Mouse (Mus musculus): Measurements from ENCODE around the gene Lpar1. TPM values are rescaled to one million over a fixed set of nuclear protein-coding genes. Genes with fewer than 3 reads are reported as not detected.
A peak's percentile ranks its signal among the peaks of the same experiment; 100 is the strongest.

Gene Lpar1
- polyA plus RNA-seq, 1 experiment from 2014 or later = 24.2 TPM

DNA sequence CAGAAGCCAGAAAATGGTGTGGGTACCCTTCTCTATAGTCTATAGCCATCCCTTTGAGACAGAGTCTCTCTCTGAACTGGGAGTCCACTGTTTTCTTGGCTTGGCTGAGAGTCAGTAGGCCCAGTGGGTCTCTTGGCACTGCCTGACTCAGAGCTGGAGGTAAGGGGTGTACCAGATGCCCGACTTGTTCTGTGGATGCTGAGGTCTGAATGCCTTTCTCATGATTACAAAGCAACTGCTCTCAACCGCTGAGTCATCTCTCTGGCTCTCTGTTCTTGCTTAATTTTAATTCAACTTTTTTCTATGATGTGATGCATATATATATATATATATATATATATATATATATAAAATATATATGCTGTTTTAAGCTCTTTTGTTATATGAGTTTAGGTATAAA, 91.1 kb downstream of the Lpar1 start:
- no peak for DNase-seq (ENCODE audit: low spot score)

- no peak for DNase-seq (ENCODE audit: low spot score)
Measured at GRCm38 (mm10) chr4:58453334-58453733, 100.4 kb downstream of the Lpar1 start.

DNA sequence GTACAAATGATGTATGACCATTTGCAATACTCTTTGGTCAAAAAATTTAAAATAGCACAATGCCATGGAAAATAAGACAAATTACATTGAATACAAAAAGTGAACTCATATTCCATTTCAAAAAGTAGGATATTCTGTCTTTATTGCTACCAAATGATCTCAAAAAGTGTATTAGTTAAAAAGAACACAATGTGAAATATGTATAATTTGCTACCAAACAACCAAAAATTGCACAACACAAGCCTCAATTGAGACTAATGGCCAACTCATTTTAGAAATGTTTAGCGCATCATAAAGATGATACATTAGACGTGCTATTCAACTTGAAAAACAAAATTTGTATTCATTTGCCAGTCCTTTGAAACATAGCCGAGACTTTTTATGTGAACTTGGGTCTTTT, 104.9 kb downstream of the Lpar1 start:
- DNase-seq (ENCODE audit: low spot score) = no peak

DNA sequence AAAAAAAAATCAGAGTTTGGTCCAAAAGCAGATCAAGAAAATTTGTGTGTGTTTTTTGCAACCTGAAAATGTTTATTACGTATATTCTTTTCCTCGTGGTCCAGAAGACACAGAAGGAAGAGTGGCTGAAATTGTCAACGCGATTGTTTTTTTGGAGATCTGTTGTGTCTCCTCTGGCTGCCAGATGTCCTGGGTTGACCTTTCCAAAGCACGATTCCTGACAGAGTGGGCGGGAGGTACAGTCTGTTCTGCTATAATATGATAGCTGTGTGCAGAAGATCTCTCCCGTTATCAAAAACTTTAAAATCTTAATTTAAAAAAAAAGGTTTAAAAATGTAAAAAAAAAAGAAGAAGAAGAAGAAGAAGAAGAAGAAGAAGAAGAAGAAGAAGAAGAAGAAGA, 105.9 kb downstream of the Lpar1 start:
- DNase-seq (ENCODE audit: low spot score) = no peak

- DNase-seq (ENCODE audit: low spot score) = no peak
Measured at GRCm38 (mm10) chr4:58445846-58446245, 107.9 kb downstream of the Lpar1 start.

- DNase-seq (ENCODE audit: low spot score) = no peak
Measured at GRCm38 (mm10) chr4:58442338-58442737, 111.4 kb downstream of the Lpar1 start.

DNA sequence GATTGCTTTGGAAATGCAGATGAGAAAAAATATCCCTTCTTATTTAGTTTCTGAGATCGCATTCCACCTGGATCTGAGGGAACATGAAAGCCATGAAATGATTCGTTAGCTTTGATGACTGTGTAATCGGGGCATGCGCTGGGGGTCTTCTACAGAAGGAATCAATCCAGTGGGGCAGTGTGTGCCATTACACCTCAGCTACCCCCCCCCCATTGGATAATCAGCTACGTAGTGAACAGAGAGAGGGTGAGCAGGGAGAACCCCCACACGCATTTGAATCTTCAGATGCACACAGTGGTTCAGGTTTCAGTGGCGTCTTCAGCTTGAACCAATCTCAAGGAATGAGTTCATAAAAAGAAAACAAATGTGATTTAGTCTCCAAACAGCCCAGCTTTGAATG, 115.0 kb downstream of the Lpar1 start:
- no peak for DNase-seq (ENCODE audit: low spot score)

DNA sequence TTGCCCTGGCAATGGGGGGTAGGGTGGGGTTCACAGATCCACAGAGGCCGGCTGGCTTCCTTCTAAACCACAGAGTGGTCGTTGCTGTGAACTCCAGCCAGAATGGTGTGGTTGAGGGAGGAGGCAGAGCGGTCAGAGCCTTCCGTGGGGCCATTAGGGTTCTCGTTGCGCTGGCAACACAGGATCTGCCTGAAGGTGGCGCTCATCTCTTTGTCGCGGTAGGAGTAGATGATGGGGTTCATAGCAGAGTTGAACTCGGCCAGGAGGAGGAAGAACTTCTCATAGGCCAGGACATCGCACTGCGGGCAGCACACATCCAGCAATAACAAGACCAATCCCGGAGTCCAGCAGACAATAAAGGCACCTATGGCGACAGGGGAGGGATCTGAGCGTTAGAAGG, 116.4 kb downstream of the Lpar1 start:
- DNase-seq (ENCODE audit: low spot score) = no peak

DNA sequence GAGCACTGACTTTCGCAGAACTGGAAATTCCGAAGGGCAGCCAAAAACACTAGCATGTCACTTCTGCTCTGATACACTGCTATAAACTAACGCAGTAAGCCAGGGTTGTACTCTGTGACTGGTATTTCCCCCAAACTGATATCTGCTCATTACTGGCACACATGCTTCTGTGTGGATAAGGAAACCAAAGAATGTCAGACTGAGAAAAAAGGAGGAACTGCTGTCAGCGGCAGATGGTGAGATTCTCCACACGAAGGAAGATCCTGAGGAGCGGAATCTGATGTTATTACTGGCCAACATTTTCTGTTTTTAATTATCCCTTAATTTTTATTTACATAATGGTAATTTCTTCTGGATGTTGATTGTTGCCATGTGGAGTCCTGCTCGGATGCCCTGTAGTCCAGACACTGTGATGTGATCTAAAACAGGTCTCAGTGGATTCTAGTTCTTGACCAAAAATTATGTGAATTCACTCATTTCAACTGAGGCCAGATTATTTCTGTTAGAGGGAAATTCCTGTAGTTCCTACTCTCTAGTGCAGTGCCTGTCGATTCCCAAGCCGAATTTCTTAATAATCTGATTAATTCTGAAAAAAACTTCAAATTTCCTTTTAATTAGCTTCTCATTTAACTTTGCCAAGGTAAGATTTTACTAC, 130.3 kb downstream of the Lpar1 start:
- no peak for DNase-seq (ENCODE audit: low spot score)

DNA sequence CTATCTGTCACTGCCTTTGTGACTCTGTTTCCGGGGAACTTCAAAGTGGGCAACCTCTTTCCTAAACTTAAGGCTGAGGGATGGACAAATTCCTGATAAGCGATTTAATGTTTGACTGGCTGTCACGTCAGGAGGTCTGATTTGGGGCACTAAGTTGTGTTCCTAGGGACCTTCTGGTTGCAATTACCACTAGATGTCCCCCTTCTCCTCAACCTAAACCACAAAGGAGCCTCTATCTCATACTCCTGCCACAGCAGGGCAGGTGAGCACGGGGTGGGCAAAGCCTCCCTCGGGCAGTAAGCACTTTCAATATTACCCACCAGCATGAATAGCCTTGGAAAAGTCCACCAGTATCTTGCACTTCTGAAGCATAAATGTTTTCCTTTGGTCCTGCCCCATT, 134.5 kb downstream of the Lpar1 start:
- peak; percentile 9 for DNase-seq (ENCODE audit: low spot score)

DNA sequence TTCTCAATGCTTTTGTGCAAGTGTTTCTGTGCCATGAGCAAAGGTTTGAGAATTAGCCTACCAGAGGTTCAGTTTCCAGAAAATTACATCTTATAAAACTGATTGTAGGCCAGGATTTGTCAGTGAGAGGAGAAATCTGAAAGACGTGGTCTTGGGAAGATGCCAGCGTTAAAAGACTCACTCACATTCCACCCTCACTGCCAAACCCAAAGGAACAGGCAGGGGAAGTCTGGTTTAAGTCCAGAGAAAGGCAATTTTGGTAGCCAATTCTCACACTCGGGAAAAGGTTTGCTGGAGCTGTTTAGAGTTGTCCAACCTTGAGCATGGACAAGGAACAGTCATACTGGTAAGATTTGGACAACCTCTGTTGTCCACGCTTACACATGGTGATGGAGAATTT, 136.4 kb downstream of the Lpar1 start:
- no peak for DNase-seq (ENCODE audit: low spot score)

DNA sequence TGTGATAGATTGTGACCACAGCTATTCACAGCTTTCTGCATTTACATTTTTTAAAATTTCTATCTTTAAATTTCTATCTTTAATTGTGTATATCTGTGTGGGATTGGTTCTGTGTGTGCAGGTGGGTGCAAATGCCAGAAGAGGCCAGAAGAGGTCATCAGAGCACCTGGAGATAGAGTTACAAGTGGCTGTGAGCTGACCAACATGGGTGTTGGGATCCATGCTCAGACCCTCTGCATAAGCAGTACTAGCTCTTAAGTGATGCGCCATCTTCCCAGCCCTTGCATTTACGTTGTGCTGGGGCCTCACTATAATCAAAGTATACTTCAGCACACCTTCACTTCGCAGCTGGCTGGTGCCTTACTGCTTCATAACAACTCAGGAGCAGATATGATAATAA, 138.2 kb downstream of the Lpar1 start:
- DNase-seq (ENCODE audit: low spot score) = no peak

- no peak for DNase-seq (ENCODE audit: low spot score)
Measured at GRCm38 (mm10) chr4:58413188-58414185, 140.2 kb downstream of the Lpar1 start.

- DNase-seq (ENCODE audit: low spot score) = no peak
Measured at GRCm38 (mm10) chr4:58401973-58402501, 151.7 kb downstream of the Lpar1 start.

DNA sequence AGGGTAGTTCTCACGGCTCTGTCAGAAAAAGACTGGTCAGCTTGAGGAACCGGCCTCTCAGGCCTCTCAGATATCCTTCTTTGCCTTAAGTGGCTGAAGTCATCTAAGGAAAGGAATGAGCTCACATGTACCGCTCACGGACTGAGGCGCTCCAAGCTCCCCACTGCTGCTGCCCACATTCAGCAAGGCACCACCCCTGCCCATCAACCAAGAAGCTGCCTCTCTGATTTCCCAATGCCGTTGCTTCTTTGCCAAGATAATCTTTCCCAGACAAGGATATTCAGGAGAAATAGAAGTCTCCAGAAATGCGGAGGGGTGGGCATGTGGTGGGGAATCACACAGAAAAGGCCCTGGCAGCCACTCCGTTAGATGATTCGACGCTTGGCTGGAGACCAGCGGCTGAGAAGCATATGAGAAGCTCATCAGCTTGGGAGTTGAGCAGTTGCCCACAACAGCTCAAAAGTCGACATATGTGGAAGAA, 152.8 kb downstream of the Lpar1 start:
- DNase-seq (ENCODE audit: low spot score) = no peak

Small RNA genes within 50 kb of the gene (microRNA-seq; reads per million reads assigned to microRNA genes)
- gene Mir3095 (ENCODE audit: borderline number of aligned reads) = 1.2 reads per million

Other genes with a start within 250 kb of the Lpar1 start
- gene Olfr267, start 233.8 kb upstream of the Lpar1 start, polyA plus RNA-seq (2015; fragmentation: Nextera tagmentation; extraction: Ambion mirVana) = 0.04 TPM in 1 of 2 replicates, not detected in the other